Mouse (Mus musculus): ENCODE data around the gene Med21.

The Med21 gene

DNA sequence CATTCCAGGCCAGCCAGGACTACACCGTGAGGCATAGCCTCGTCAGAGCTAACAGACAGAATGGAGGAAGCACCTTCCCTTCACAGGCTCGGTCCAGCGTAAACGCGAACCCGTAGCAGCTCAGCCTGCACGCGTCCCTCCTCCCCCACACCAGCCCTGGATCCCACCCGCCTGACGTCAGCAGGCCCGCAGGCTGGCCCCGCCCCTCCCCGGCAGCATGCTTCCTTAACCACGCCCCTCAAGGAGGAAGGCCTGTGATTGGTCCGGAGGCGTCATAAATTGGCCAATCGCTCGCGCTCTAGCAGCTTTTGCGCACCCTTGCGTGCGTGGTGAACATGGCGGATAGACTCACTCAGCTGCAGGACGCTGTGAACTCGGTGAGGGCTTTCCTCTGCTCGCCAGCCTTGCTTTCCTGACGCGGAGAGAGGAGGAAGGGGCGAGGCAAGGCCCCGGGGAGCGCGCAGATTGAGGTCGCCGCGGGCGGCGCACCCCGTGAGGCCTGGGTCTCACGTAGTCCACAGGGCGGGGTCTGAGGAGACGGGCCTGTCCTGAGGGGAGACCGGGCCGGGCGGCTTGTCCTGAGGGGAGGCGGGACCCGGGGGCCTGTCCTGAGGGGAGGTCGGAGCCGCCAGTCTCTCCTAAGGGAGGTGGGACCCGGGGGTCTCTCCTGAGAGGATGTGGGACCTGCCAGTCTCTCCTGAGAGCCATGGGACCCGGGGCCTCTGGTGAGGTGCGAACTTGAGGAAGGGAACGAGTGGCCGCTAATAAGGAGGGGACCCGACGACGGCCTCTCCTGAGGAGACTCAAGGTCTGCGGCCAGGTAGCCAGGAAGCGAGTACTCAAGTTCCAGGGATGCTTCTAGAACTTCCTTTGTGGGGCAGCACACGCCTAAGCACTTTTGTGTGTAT lies at the start of gene Med21, which contains the start of gene Tm7sf3:
TSS of gene Med21 (plus strand) at position 272 of the 908 bp plus-strand sequence.
TSS of gene Tm7sf3 (minus strand) at position 549 of the 908 bp plus-strand sequence.
- in situ Hi-C loops (cut with MboI; ENCODE audit: low pct_unique_long_range_greater_than_20kb in 1 of 2, low sequenced_read_pairs in 2 of 2, unreplicated experiment in 1 of 2), result loop anchor here in 1 of 2 experiments (10.0 to 25.0 kb wide), 2 partner anchors 112 to 445 kb away; partner anchors contain the start of genes Klhl42 and Mansc4

DNA sequence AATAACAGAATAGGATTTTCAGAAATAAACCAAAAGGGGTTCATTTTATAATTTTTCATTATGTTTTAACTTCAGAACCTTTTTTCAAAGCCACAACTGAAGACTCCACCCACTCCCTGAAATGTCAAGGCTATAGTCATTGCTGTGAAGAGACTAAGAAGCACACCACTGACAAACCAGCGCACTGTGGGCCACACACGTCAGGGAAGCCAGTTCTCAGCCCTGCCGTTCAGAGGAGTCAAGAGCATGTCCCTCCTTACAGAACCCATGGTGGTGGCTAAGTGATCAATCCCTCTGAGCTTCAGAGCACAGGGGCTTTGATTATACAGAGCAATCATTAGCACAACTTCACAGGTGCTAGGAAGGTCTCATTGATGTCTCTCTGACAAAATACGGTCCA lies 39.7 kb upstream of the Med21 start:
- in situ Hi-C loops (cut with MboI; ENCODE audit: low pct_unique_long_range_greater_than_20kb in 1 of 2, low sequenced_read_pairs in 2 of 2, unreplicated experiment in 1 of 2), result no loop called here

DNA sequence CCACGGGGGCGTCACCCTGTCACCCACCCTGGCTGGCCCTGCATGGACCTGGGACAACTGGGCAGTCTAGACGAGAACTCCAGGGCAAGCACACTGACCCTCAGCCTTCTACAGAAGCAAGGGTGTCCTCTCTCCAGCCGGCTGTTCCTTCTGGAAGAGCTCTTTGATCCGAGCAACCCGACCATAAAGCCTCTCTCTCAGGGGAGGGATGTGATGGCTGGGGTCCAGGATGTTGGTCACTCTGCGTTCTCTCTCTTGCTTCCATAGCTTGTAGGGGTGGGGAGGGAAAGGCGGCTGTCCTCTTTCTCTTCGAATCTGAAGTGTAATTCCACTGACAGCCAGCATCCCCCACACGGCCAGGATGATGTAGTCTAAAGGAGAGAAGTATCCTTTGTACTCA lies 38.7 kb upstream of the Med21 start:
- in situ Hi-C loops (cut with MboI; ENCODE audit: low pct_unique_long_range_greater_than_20kb in 1 of 2, low sequenced_read_pairs in 2 of 2, unreplicated experiment in 1 of 2), result no loop called here

DNA sequence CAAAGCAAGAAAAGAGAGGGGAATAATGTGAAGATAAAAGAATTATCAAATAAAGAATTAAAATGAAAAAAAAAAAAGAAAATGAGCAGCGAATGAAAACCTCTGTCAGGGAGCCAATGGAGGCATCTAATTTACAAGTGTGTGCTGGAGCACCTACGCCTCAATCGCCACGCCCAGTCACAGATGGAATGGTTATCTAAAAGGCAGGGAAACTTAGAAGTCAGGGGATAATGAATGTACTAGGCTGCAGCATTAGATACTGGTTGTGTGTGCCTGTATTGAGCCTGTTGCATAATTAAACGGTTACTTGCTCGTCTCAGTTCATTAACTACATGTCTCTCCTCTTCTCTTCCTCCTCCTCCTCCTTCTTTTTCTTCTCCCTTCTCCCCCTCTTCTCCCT lies 31.0 kb upstream of the Med21 start:
- in situ Hi-C loops (cut with MboI; ENCODE audit: low pct_unique_long_range_greater_than_20kb in 1 of 2, low sequenced_read_pairs in 2 of 2, unreplicated experiment in 1 of 2), result no loop called here

DNA sequence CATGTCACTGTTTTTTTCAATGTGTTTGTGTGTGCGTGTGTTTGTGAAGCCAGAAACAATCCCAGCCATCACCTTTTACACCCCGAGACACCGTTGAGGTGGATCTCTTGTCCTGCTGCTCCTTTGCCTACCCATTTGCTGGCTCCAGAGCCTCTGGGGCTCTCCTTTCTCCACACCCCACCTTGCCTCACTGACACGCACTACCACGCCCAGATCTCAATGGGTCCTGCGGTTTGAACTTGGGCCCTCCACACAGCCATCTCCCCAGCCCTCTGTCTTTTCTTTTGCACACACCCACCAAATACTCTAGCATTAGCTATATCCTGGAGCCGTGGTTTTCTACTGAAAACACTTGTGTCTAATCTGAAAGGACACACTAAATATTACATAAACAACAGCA lies 30.4 kb upstream of the Med21 start:
- in situ Hi-C loops (cut with MboI; ENCODE audit: low pct_unique_long_range_greater_than_20kb in 1 of 2, low sequenced_read_pairs in 2 of 2, unreplicated experiment in 1 of 2), result no loop called here

DNA sequence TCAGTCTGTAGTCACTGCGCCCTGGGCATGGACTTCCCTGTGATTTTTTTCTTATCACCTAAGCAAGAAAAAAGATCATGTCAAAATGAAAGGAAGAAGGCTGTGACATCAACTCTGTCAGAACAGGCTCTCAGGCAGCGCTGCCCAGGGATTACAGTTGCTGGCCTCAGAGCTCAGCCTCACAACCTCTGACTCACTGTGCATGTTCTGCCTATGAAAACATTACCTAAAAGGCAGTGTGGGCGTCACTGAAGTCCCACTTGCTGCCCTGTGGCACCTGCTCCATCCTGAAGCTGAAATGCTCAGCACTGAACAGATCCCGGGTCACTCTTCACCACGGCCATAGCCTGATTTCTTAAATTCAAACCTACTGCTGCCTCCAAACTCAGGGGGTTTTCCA lies 29.6 kb upstream of the Med21 start:
- in situ Hi-C loops (cut with MboI; ENCODE audit: low pct_unique_long_range_greater_than_20kb in 1 of 2, low sequenced_read_pairs in 2 of 2, unreplicated experiment in 1 of 2), result no loop called here

DNA sequence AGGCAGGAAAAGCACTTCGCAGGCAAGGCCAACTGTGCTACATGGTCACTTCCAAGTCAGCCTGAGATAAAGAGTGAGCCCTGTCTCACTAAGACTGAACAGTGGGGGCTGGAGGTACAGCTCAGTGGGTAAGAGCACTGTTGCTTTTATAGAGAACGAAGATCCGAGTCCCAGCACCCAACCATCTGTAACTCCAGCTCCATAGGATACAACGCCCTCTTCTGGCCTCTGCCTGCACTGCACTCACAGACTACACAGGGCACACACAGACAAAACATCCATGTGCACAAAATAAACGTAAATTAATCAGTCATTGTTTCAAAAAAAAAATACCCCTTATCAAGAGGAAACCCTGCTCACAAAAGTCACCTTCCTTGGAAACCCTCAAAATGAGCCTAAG lies 28.4 kb upstream of the Med21 start:
- in situ Hi-C loops (cut with MboI; ENCODE audit: low pct_unique_long_range_greater_than_20kb in 1 of 2, low sequenced_read_pairs in 2 of 2, unreplicated experiment in 1 of 2), result no loop called here

DNA sequence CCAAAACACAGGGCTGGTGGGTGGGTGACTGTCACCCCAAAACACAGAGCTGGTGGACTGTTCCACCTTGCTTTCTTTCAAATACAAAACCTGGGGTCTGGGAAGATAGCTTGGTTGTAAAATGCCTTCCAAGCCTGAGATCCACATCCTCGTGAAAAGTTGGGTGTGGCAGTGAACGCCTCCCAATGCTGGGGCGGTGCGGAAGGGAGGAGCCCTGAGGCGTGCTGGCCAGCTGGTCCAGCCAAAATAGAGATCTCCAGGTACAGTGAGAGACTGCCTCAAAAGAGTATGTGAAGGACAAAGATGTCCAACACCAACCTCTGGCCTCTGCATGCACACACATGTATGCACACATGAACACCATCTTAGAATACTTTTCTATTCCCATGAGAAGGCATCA lies 27.8 kb upstream of the Med21 start:
- in situ Hi-C loops (cut with MboI; ENCODE audit: low pct_unique_long_range_greater_than_20kb in 1 of 2, low sequenced_read_pairs in 2 of 2, unreplicated experiment in 1 of 2), result no loop called here

DNA sequence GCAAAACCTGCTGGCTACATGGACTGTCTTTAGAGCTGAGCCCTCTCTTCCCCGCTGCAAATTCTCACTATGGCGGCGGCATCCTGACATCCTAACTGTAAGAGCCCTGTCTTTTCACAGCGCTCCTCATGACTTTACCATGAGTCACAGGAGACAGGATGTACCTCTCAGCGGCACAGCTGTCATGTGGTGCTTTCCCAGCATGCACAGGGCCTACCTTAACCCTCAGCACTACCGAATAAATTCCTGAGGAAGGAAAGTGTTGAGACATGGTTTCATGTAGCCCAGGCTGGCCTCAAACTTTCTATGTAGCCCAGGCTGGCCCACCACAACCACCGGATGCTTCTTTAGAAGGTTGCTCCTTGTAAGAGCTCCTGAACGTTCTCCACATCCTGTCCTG lies 26.5 kb upstream of the Med21 start:
- in situ Hi-C loops (cut with MboI; ENCODE audit: low pct_unique_long_range_greater_than_20kb in 1 of 2, low sequenced_read_pairs in 2 of 2, unreplicated experiment in 1 of 2), result no loop called here

DNA sequence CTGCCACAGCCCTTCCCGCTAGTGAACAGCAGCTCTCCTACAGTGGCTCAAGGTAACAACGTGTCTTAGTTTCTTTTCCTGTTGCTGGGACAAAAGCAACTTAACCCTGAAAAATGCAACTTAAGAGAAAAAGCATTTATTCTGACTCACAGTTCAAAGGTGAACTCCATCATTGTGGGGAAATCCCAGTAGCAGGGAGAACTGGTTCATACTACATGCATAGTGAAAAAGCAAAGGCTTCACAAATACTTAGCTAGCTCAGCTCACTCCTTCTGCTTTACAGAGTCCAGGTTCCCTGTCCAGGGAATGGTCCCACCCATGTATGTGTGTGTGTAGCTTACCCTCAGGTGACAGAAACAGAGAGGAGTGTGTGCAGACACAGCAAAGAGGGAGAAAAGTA lies 25.7 kb upstream of the Med21 start:
- in situ Hi-C loops (cut with MboI; ENCODE audit: low pct_unique_long_range_greater_than_20kb in 1 of 2, low sequenced_read_pairs in 2 of 2, unreplicated experiment in 1 of 2), result no loop called here

DNA sequence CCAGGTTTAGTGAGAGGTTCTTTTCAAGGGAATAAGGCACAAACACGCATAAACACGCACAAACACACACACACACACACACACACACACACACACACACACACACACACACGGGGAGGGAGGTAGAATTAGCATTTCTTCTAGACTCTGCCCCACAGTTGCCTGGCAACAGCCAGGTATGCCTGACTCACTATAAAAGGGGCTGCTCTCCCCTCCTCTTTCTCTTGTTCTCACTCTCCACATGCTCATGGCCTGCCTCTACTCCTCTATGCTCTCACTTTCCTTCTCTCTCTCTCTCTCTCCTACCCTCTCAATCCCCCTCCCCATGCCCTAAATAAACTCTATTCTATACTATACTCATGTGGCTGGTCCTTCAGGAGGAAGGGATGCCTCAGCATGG lies 14.2 kb upstream of the Med21 start:
- in situ Hi-C loops (cut with MboI; ENCODE audit: low pct_unique_long_range_greater_than_20kb in 1 of 2, low sequenced_read_pairs in 2 of 2, unreplicated experiment in 1 of 2), result loop anchor here in 1 of 2 experiments (25.0 kb wide), 1 partner anchor 459 kb away; the partner anchor contains the start of genes Klhl42 and Mansc4

DNA sequence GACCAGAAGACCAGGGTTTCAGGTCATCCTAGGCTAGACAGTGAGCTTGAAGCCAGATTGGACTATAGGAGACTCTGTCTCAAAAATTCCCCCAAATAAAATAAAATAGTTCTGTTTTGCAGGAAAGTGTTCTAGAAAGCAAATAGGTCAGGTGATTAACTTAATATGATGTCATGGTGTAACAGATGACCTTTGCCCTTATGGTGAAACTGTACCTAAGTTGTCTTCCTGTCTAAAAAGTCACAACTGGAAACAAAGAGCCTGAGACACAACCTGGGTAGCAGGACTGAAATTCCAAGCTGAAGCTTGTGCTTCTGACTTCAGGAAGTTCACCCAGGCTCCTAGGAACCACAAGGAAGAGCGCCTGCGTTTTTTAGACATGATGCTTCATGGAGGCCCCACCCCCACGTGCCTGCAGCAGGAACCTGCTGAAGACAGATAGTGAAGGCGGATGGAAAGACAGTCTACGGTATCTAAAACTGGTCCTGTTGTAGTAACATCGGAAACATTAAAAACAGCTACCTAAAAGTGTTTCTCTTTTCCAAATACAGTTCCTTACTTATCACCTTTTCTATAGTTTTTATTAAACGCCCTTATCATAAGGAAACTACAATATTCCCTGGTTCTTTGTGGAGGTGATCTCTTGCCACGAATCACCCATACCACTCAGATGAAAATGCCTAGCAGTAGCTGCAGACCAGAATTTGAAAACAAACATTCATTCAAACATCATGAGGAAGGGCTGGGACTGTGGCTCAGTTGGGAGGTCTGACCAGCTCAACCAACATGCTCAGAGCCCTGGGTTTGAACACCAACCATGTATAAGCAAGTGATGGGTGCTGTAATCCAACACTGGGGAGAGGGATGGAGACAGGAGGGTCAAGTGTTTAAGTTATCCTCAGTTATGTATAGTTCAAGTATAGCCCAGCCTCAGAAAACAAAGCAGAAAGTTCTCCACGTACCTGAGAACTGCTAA lies 12.3 kb upstream of the Med21 start:
- in situ Hi-C loops (cut with MboI; ENCODE audit: low pct_unique_long_range_greater_than_20kb in 1 of 2, low sequenced_read_pairs in 2 of 2, unreplicated experiment in 1 of 2), result loop anchor here in 1 of 2 experiments (25.0 kb wide), 1 partner anchor 457 kb away; the partner anchor contains the start of genes Klhl42 and Mansc4

DNA sequence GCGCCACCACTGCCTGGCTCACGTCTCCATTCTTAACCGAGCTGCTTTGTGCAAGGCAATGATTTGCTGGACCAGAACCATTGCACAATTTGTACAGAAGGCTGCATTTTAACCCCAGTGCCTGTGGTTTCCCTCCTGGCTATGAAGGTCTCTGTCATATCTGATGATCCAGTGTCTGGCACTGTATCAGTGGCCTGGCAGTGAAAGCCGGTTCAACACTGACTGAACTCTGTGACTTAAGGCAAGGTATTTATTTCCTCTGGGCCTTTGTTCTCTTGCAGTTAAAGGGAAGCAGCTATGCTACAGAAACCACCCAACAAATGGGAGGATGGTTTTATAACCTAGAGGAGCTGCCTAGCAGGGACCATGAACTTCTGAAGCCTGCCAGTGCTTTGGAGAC lies 11.4 kb upstream of the Med21 start:
- in situ Hi-C loops (cut with MboI; ENCODE audit: low pct_unique_long_range_greater_than_20kb in 1 of 2, low sequenced_read_pairs in 2 of 2, unreplicated experiment in 1 of 2), result loop anchor here in 1 of 2 experiments (25.0 kb wide), 1 partner anchor 456 kb away; the partner anchor contains the start of genes Klhl42 and Mansc4

DNA sequence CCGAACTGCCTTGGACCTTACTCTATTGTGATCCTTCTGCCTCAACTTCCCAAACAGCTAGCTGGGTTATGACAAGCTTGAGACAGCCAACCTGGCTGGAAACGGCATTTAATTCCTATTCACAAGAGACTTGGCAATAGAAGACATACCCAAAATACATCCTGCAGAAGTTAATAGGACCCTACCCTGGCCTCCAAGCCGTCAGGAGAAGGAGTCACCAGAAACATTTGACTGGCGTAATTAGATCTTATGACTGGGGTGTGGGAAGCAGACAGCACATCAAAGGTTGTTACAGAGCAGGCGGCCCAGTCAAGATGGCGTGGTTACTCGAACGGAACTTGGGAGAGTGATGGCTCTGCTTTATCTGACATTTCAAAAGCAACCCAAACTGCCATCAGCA lies 10.5 kb upstream of the Med21 start:
- in situ Hi-C loops (cut with MboI; ENCODE audit: low pct_unique_long_range_greater_than_20kb in 1 of 2, low sequenced_read_pairs in 2 of 2, unreplicated experiment in 1 of 2), result loop anchor here in 1 of 2 experiments (25.0 kb wide), 1 partner anchor 455 kb away; the partner anchor contains the start of genes Klhl42 and Mansc4

DNA sequence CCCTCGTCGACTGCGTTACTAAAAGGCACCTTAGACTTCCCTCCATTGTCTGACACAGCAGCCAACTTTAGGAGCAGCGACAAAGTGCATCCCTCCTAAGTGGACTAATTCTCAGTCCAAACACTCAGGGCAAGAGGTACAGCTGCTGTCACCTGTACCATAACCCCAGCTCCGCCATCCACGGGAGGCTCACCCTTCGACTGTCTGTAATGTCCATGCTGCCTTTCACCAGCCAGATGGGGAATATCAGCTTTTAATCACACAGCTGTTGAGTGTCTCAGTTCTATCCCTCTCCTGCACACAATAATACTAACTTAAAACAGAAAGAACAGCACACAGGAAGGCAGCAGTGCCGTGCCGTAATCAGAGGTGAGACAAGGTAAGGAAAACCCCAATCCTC lies 9.9 kb upstream of the Med21 start:
- in situ Hi-C loops (cut with MboI; ENCODE audit: low pct_unique_long_range_greater_than_20kb in 1 of 2, low sequenced_read_pairs in 2 of 2, unreplicated experiment in 1 of 2), result loop anchor here in 1 of 2 experiments (25.0 kb wide), 1 partner anchor 455 kb away; the partner anchor contains the start of genes Klhl42 and Mansc4

DNA sequence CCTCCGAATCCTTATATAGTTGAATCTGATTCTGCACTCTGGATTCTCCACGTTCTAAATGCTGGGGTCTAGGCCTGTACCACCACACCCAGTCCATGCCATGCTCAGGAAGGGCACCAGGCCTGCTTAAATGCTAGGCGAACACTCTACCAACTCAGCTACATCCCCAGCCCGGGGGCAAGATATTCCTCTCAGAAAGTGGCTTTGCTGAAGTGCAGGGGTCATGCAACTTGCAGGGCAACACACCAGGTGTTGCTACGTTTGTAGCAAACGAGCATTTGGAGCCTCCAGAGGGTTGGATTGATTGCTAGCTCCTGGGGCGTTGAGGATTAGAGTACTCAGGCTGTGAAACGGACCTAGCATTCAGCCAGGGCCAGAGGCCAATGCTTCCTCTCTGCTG lies 9.2 kb upstream of the Med21 start:
- in situ Hi-C loops (cut with MboI; ENCODE audit: low pct_unique_long_range_greater_than_20kb in 1 of 2, low sequenced_read_pairs in 2 of 2, unreplicated experiment in 1 of 2), result loop anchor here in 1 of 2 experiments (25.0 kb wide), 1 partner anchor 454 kb away; the partner anchor contains the start of genes Klhl42 and Mansc4

DNA sequence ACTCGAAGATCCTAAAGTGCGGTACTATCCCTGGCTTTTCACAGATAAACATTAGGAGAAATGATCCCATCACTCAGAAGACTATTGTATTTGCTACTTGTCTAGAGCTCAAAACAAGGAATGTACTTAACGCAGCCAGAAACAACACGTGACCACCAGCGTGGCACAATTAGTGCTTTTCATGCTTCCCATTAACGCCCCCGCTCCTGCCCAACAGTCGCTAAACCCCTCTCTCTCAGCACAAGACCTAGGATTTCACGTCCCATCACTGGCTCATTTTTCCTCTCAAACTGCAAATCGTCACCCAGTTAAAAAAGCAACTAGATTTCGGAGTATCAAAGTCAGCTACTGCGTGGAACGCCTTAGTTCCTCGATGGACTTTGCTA lies 8.7 kb upstream of the Med21 start:
- in situ Hi-C loops (cut with MboI; ENCODE audit: low pct_unique_long_range_greater_than_20kb in 1 of 2, low sequenced_read_pairs in 2 of 2, unreplicated experiment in 1 of 2), result loop anchor here in 1 of 2 experiments (25.0 kb wide), 1 partner anchor 454 kb away; the partner anchor contains the start of genes Klhl42 and Mansc4

DNA sequence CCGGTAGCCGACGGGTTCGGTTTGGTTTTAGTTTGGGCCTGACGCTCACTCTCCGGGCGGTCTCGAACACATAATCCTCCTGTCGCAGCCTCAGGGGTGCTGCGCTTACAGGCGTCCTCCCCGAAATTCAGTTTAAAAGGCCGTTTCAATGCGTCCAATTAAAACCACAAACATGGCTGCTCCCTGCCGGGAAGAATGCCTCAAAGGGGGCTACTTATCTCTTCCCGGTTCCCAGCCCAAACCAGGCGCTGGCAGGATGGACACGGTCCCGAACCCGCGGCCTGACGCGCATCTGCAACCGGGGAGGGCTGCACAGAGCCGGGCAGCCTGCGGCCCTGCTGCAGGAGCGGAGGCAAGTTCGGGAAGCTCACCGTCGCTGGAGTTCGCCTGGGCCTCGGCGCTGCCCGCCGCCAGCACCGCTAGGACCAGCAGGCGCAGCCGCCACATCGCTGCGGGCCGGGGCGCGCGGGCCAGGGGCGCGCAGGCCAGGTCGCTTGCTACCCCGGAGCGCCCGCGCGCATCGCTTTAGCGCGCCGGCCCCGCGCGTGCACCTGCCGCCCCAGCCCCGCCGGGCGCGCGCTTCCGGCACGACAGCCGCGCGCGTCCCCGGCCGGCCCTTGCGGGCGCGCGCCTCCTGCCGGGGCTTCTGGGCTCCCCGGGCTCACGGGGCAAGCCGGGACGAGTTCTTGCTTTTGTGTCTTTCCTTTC lies 8.2 kb upstream of the Med21 start:
- in situ Hi-C loops (cut with MboI; ENCODE audit: low pct_unique_long_range_greater_than_20kb in 1 of 2, low sequenced_read_pairs in 2 of 2, unreplicated experiment in 1 of 2), result loop anchor here in 1 of 2 experiments (25.0 kb wide), 1 partner anchor 453 kb away; the partner anchor contains the start of genes Klhl42 and Mansc4

All from mouse embryonic stem cell (cell line).